Mouse (Mus musculus) embryo, embryonic 10 days (tissue): ENCODE data around the gene Zfp52.

Source experiments
- DNase-seq: peaks from one replicate; pipeline ENCODE4 v3.0.0-alpha.2; 2015; ENCODE audit warnings: low spot score

The Zfp52 gene

GRCm38 (mm10) chr17:21566220-21566619 is 30.9 kb downstream of the Zfp52 start:
- DNase-seq, result peak; percentile 72

DNA sequence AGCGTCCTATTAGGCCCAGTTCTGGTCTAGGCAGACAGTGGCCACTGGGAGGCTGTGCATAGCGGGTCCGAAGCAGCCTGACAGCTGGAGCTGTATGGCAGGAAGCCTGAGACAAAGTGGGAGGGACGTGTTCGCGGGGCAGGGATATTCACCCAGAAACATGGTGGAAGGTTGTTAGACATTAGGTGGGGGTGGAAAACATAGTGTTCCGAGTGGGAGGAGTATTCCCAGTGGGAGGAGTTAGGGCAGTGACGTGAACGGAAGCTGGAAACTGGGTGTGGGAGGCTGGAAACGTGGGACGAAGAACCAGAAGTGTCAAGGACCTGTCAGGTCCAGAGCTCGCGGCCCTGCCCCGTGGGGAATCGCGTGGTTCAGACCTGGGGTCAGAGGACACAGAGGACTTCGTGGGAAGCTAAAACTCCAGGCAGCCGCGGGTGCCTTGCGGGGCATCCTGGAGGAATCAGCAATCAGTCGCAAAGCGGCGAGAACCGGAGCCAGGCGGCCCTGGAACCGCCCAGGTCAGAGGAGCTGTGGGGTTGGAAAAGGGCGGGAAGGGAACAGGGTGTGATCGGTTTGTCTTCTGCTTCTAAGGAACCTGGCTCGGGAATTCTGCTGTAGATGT is 31.5 kb downstream of the Zfp52 start, which contains the start of gene Zfp948:
Zfp948 (plus strand) TSS at position 281 of the 622 bp plus-strand sequence.
- peak; percentile 89 for DNase-seq

GRCm38 (mm10) chr17:21567696-21568095 is 32.4 kb downstream of the Zfp52 start:
- peak; percentile 45 for DNase-seq

- no peak for DNase-seq
These were observed 43.7 kb downstream of the Zfp52 start for GRCm38 (mm10) chr17:21579080-21579479.

DNA sequence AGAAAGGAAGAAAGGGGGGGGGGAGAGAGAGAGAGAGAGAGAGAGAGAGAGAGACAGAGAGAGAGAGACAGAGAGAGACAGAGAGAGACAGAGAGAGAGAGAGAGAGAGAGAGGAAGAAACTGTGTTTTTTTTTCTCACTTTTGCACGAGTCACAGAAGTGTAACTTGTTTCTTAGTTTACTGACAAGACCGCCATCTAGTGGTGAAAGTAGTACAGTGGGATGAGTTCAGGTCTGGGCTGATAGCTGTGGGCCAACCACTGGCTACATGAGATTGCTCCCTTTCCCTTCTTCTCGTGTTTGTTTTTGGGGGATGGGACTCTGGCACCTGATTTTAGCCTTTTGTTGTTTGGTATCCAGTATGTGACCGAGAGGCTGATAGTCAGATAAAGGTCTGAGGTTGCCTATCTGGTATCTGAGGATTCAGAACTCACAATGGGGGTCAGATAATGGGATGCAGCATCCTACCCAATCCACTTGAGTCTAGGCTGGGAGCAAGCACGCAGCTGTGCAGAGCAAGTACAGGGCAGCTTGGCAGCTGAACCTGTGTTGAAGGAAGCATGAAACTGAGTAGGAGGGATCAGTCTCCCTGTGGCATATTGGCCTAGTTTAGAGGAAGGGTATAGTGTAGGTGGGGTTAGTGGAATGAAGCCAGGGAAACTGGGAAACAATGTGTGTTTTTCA is 44.3 kb downstream of the Zfp52 start:
- DNase-seq, result peak; percentile 86

- DNase-seq, result no peak
These were observed 50.2 kb downstream of the Zfp52 start for GRCm38 (mm10) chr17:21585521-21585920.
